Mouse (Mus musculus): ENCODE data around the gene Gm19426. TPM values are rescaled to one million over a fixed set of nuclear protein-coding genes. Genes with fewer than 3 reads are reported as not detected.

Gm19426 gene
- polyA plus RNA-seq, 1 experiment from 2014 or later: 4.6 TPM

DNA sequence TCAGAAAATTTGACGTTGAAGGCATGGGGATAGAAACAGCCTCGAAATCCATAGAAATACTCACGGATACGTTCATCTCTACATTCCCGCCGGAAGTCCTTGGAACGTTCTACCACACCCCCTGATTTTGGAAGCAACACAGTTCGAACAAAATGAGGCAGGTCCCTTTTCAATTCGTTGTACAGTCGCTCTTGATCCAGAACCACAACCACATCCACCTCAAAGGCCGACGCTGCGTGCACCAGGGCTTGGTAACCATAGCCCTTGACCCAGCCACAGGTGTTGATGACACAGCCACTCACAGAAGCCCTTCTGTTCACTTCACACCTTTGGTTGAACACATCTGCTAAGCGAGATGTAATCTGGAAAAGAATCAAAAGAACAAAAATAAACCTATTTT lies 19.6 kb downstream of the Gm19426 start:
- Histone ChIP-seq H3K4me2 (ENCODE audit: low read length) (no peak overlapping the region), H3K4me3 (ENCODE audit: low read depth, low read length) (no peak overlapping the region), H3K27me3 (replicated peaks; ENCODE audit: control insufficient read depth, insufficient read depth, low read length) (no peaks in the 10 kb centered on the region), H3K9ac (ENCODE audit: low read length) (no peak overlapping the region), H3K9me3 (ENCODE audit: control insufficient read depth, low read length) (no peaks in the 10 kb centered on the region), H3K27ac (ENCODE audit: low read depth) (no peak overlapping the region), H3K36me3 (ENCODE audit: control insufficient read depth, insufficient read depth, low read length) (peaks cover 26% of the 10 kb centered on the region), H3K4me1 (replicated peaks; ENCODE audit: control insufficient read depth, insufficient read depth, low read length) (peaks cover 7% of the 10 kb centered on the region)
- DNase-seq (ENCODE audit: low spot score) (no peak), ATAC-seq (replicated peaks; ENCODE audit: low FRiP score, low TSS enrichment, low read depth) (no peak)
- 97% methylated on average over 14 of the region's 14 CpGs for WGBS

DNA sequence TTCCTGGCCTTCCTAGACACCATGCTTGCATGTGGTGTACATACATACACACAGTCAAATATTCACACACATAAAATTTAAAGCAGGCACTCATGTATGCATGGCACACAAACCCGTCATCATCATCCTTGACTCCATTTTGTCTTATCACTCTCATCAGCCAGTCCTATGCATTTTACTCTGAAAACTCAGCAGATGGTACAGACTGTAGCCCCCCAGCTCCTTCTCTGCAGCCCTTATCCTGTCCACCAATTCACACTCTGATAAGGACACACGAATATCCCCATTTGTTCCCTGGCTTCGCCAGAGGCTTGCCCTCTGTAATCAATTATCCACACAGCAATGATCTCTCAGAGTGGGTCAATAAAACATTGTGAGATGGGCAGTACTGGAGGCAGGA lies 22.3 kb downstream of the Gm19426 start:
- Histone ChIP-seq H3K36me3 (ENCODE audit: control insufficient read depth, insufficient read depth, low read length) (peaks cover 26% of the 10 kb centered on the region), H3K9me3 (ENCODE audit: control insufficient read depth, low read length) (no peaks in the 10 kb centered on the region), H3K27ac (ENCODE audit: low read depth) (no peak overlapping the region), H3K27me3 (replicated peaks; ENCODE audit: control insufficient read depth, insufficient read depth, low read length) (no peaks in the 10 kb centered on the region), H3K9ac (ENCODE audit: low read length) (no peak overlapping the region), H3K4me2 (ENCODE audit: low read length) (no peak overlapping the region), H3K4me1 (replicated peaks; ENCODE audit: control insufficient read depth, insufficient read depth, low read length) (peaks cover 2% of the 10 kb centered on the region; the same call in 1 of the 2 replicates), H3K4me3 (ENCODE audit: low read depth, low read length) (no peak overlapping the region)
- DNase-seq (ENCODE audit: low spot score) (no peak), ATAC-seq (replicated peaks; ENCODE audit: low FRiP score, low TSS enrichment, low read depth) (no peak)
- 77% methylated on average over 3 of the region's 3 CpGs for WGBS

DNA sequence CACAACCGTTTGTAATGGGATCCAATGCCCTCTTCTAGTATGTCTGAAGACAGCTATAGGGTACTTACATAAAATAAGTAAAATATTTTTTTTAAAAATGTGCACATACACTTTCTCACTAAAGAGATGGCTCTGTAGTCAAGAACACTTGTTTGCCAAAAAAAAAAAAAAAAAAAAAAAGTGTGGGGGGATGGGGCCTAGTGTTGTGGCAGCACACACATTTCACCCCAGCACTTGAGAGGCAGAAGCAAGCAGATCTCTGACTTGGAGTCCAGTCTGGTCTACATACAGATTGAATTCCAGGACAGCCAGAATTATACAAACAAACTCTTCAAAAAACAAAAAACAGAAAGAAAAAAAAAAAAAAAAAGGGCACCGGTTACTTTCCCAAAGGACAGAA lies 22.7 kb downstream of the Gm19426 start:
- 90% methylated on average over 2 of the region's 2 CpGs for WGBS
- no peak for ATAC-seq (replicated peaks; ENCODE audit: low FRiP score, low TSS enrichment, low read depth)
- Histone ChIP-seq H3K36me3 (ENCODE audit: control insufficient read depth, insufficient read depth, low read length) (peaks cover 26% of the 10 kb centered on the region), H3K27ac (ENCODE audit: low read depth) (no peak overlapping the region), H3K4me2 (ENCODE audit: low read length) (no peak overlapping the region), H3K27me3 (replicated peaks; ENCODE audit: control insufficient read depth, insufficient read depth, low read length) (no peaks in the 10 kb centered on the region), H3K9me3 (ENCODE audit: control insufficient read depth, low read length) (no peaks in the 10 kb centered on the region), H3K4me1 (replicated peaks; ENCODE audit: control insufficient read depth, insufficient read depth, low read length) (no peaks in the 10 kb centered on the region), H3K9ac (ENCODE audit: low read length) (no peak overlapping the region), H3K4me3 (ENCODE audit: low read depth, low read length) (no peak overlapping the region)
- DNase-seq (ENCODE audit: low spot score): no peak

DNA sequence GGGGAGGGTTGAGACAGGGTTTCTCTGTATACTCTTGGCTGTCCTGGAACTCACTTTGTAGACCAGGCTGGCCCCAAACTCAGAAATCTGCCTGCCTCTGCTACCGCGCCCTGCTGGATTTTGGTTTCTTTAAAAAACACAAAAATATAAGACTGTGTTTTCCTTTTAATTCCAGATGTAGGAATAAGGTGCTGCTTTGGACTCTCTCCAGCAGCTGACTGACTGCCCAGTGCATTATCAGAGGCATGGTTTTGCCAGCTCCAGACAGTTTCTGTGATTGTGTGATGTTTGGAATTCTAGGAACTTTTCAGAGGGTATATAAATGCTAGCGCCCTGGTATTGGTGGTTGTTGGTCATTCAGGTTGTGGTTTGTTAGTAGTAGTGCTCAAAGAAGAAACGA lies 26.1 kb downstream of the Gm19426 start:
- Histone ChIP-seq H3K9me3 (ENCODE audit: control insufficient read depth, low read length) (no peaks in the 10 kb centered on the region), H3K4me1 (replicated peaks; ENCODE audit: control insufficient read depth, insufficient read depth, low read length) (peaks cover 8% of the 10 kb centered on the region), H3K4me3 (ENCODE audit: low read depth, low read length) (no peak overlapping the region), H3K36me3 (ENCODE audit: control insufficient read depth, insufficient read depth, low read length) (0 out of 2 replicates have a peak, but pooled peaks cover 4% of the 10 kb centered on the region), H3K9ac (ENCODE audit: low read length) (no peak overlapping the region), H3K27me3 (replicated peaks; ENCODE audit: control insufficient read depth, insufficient read depth, low read length) (no peaks in the 10 kb centered on the region), H3K4me2 (ENCODE audit: low read length) (no peak overlapping the region), H3K27ac (ENCODE audit: low read depth) (no peak overlapping the region)
- WGBS: 92% methylated on average over 4 of the region's 4 CpGs
- ATAC-seq (replicated peaks; ENCODE audit: low FRiP score, low TSS enrichment, low read depth) (no peak), DNase-seq (ENCODE audit: low spot score) (no peak)

DNA sequence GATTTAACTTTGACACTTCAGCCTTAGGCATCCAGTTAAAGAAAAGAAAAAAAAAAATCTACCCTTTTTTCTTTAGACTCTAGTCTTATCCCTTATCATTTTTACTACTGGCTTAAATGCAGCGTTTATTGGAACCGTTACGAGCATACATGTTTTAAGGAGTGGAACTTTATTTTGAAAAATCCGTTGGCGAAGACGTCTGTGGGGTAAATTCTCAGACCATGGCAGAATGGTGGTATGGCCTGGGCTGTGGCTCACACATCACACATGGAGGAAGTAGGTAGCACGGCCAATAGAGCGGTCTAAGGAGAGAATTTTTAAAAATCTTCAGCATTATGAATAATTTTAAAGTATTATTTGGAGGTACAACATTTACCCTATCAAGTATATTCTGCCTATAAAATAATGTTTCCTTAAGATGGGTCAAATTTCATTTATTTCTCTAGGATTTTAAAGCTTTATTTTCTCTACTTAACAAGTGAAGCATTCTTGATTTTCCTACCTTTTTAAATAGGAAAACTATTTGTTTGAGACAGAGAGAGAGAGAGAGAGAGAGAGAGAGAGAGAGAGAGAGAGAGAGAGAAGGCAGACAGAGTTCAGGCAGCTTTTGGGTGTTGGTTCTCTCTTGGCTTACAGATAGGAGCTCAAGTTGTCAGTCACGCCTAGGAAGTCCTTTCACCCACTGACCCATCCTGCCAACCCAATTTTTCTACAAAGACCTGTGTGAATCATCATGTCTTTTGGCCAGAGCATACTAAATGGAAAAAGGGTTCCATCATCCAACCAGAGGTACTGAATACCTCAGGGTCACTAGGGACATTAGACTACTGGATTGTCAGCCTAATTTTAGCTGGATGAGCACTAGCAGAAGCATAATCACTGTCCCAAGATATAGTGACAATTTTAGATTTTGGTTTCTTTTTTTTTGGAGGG lies 26.8 kb downstream of the Gm19426 start:
- Histone ChIP-seq H3K27me3 (replicated peaks; ENCODE audit: control insufficient read depth, insufficient read depth, low read length) (no peaks in the 10 kb centered on the region), H3K4me2 (ENCODE audit: low read length) (peak overlapping the region; percentile 58), H3K27ac (ENCODE audit: low read depth) (peak overlapping the region; percentile 90; the same call in 1 of the 2 replicates), H3K36me3 (ENCODE audit: control insufficient read depth, insufficient read depth, low read length) (no peaks in the 10 kb centered on the region), H3K9me3 (ENCODE audit: control insufficient read depth, low read length) (no peaks in the 10 kb centered on the region), H3K4me1 (replicated peaks; ENCODE audit: control insufficient read depth, insufficient read depth, low read length) (peaks cover 8% of the 10 kb centered on the region), H3K9ac (ENCODE audit: low read length) (peak overlapping the region; percentile 69), H3K4me3 (ENCODE audit: low read depth, low read length) (peak overlapping the region; percentile 88)
- ATAC-seq (replicated peaks; ENCODE audit: low FRiP score, low TSS enrichment, low read depth): no peak
- WGBS: 32% methylated on average over 9 of the region's 9 CpGs
- DNase-seq (ENCODE audit: low spot score): no peak

DNA sequence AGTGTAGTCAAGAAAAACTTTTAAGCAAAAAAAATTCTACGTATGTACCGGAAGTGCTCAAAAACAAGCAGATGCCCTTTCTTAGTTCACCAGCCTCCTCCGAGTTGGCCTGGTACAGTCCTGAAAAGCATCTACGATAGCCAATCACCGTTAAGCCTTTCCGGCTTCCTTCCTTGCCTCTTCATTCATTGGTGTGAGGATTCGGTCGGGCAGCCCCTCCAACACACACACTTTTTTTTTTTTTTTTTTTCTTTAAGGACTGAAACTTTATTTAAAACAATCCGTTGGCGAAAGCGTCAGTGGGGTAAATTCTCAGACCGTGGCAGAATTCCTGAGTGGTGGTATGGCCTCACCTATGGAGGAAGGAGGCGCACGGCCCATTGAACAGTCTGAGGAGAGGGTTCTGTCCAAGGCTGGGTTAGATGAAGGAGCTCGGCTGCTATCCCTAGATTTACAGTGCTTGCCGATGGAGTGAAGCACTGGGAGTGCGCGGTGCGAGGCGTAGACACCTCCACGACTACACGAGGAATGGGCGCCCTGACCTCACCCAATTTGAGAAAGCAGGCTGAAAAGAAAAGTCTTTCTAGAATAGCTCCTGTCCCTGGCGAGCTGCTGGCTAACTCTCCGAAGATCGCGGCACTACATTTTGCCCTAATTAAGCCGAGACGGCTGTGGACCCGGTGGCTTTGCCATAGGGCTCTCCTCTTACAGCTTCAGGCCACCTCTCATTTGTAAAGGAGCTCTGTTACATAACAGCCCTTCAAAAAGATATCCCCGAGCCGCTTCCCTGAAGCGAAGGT lies 27.7 kb downstream of the Gm19426 start:
- peak overlapping the region; percentile 88 for H3K4me3 ChIP-seq (ENCODE audit: low read depth, low read length)
- peak overlapping the region; percentile 58 for H3K4me2 ChIP-seq (ENCODE audit: low read length)
- ATAC-seq (replicated peaks; ENCODE audit: low FRiP score, low TSS enrichment, low read depth): peak; percentile 96
- peak overlapping the region; percentile 90 for H3K27ac ChIP-seq (ENCODE audit: low read depth)
- H3K27me3 ChIP-seq (replicated peaks; ENCODE audit: control insufficient read depth, insufficient read depth, low read length): no peaks in the 10 kb centered on the region
- H3K9ac ChIP-seq (ENCODE audit: low read length): peak overlapping the region; percentile 69
- peak; percentile 88 for DNase-seq (ENCODE audit: low spot score)
- no peaks in the 10 kb centered on the region for H3K9me3 ChIP-seq (ENCODE audit: control insufficient read depth, low read length)
- peaks cover 7% of the 10 kb centered on the region for H3K36me3 ChIP-seq (ENCODE audit: control insufficient read depth, insufficient read depth, low read length)
- under 1% methylated on average over 33 of the region's 33 CpGs for WGBS
- H3K4me1 ChIP-seq (replicated peaks; ENCODE audit: control insufficient read depth, insufficient read depth, low read length): peaks cover 8% of the 10 kb centered on the region

DNA sequence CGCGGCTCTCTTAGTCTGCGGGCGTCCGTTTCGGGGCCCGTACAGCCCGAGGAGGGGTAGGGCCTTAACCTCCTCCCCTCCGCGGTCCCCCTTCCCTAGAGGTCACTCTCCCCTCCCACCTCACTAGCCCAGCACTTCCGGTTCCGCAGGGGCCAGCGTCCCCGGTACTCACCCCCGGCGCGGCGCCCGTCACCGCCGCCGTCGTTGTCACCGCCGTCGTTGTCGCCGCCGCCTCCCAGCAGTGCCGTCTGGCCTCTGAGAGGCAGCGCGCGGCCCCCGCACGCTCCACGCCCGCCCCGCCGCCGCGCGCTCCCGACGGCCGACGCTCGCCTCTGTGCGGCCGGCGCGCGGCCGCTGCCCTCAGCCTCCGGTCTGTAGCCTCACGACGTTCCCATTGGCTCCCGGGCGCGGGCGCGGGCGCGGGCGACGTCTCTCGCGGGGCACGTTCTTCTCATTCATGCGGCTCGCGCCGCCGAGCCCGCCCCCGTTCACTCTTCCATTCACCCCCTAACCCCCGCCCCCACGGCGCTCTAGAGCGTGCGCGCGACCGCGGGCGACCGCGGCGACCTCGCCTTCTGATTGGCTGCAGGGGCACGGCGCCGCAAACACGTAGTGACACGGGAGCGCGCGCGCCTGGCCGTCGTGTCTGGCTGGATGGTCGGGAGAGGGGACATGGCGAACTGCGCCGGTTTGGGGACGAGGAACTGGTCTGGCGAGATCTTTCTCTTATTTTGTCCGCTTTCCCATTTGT lies 28.5 kb downstream of the Gm19426 start, which contains the start of gene Zdhhc5:
Gene Zdhhc5, minus strand, starts transcription at position 370 of the 751 bp plus-strand sequence.
- Histone ChIP-seq H3K9ac (ENCODE audit: low read length) (peak within 1 kb of the TSS; percentile 89), H3K4me1 (replicated peaks; ENCODE audit: control insufficient read depth, insufficient read depth, low read length) (peaks cover 8% of the 10 kb centered on the region), H3K4me3 (ENCODE audit: low read depth, low read length) (peak within 1 kb of the TSS; percentile 88), H3K4me2 (ENCODE audit: low read length) (peak within 1 kb of the TSS; percentile 82), H3K9me3 (ENCODE audit: control insufficient read depth, low read length) (no peaks in the 10 kb centered on the region), H3K27ac (ENCODE audit: low read depth) (peak within 1 kb of the TSS; percentile 90), H3K36me3 (ENCODE audit: control insufficient read depth, insufficient read depth, low read length) (peaks cover 14% of the 10 kb centered on the region), H3K27me3 (replicated peaks; ENCODE audit: control insufficient read depth, insufficient read depth, low read length) (no peaks in the 10 kb centered on the region)
- WGBS: under 1% methylated on average over 98 of the region's 107 CpGs
- peak; percentile 98 for DNase-seq (ENCODE audit: low spot score)
- peak; percentile 96 for ATAC-seq (replicated peaks; ENCODE audit: low FRiP score, low TSS enrichment, low read depth)

DNA sequence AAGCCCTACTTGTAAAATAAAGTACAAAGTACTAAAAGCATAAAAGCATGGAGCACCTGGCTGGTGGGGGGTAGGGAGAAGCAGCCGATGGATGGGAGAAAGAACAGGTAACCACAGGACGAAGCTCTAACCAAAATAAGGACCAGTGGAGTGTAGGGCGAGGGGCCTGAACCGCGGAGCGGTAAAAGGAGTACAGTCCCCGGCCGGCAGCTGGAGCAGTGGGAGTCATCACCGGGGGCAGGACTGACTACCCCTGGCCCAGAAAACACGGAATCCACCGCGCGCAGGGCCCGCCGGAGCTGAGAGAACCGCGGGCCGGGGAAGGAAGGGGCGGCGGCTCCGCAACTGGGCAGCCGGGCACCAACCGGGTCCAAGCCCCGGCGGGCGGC lies 29.0 kb downstream of the Gm19426 start:
- peaks cover 8% of the 10 kb centered on the region for H3K4me1 ChIP-seq (replicated peaks; ENCODE audit: control insufficient read depth, insufficient read depth, low read length)
- H3K27me3 ChIP-seq (replicated peaks; ENCODE audit: control insufficient read depth, insufficient read depth, low read length): no peaks in the 10 kb centered on the region
- peak overlapping the region; percentile 88 for H3K4me3 ChIP-seq (ENCODE audit: low read depth, low read length)
- ATAC-seq (replicated peaks; ENCODE audit: low FRiP score, low TSS enrichment, low read depth) (peak; percentile 24), DNase-seq (ENCODE audit: low spot score) (no peak)
- peaks cover 20% of the 10 kb centered on the region for H3K36me3 ChIP-seq (ENCODE audit: control insufficient read depth, insufficient read depth, low read length)
- no peaks in the 10 kb centered on the region for H3K9me3 ChIP-seq (ENCODE audit: control insufficient read depth, low read length)
- peak overlapping the region; percentile 90 for H3K27ac ChIP-seq (ENCODE audit: low read depth)
- 0% methylated on average over 16 of the region's 26 CpGs for WGBS
- H3K4me2 ChIP-seq (ENCODE audit: low read length): peak overlapping the region; percentile 82
- peak overlapping the region; percentile 89 for H3K9ac ChIP-seq (ENCODE audit: low read length)
